Mouse (Mus musculus) kidney, adult 11 months (tissue): ENCODE results near the gene Lcmt2.

ENCODE experiments used
- DNase-seq: peaks from one replicate; pipeline ENCODE4 v3.0.0; 2022

Lcmt2 gene

DNA sequence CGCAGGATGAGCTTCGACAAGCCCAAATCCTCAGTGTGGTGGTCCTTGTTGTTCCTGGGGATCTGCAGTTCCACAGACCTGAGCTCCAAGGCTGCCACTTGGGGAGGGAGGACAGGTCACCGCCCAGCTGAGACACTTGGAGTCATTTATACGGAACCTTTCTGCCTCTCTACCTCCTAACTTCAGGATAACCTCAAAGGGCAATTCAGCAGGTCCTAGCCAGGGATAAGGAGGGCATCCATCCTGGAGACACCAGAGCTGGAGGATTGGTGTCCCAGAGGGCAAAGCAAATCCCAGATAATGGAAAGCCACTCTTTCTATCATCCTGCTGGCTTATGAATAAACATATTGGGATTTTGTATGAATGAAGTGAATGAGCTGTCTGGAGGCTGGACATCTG, 30.8 kb downstream of the Lcmt2 start, which contains the start of gene Tgm7:
Tgm7 (minus strand) TSS at position 101 of the 400 bp plus-strand sequence.
- DNase-seq = no peak

DNA sequence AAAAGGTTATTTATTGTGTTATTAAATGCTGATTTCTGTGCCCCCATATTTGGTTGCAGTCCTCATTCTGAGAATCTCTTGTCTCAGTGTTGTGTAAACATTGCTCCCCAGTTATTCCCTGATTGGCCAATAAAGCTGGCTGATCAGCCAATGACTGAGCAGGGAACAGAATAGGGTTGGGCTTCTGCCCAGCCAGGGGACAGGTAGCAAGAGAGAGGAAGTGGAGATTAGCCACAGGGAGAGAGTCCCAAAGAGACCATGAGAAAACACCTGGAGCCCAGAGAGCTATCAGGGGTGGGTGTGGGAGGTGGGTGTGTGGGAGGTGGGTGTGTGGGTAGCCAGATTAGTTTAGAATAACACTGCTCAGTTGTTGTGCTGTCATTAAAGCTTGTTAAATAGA, 34.5 kb downstream of the Lcmt2 start:
- DNase-seq = no peak

GRCm38 (mm10) chr2:121102051-121102450, 38.4 kb downstream of the Lcmt2 start:
- DNase-seq = peak; percentile 43

GRCm38 (mm10) chr2:121089751-121090150, 50.7 kb downstream of the Lcmt2 start:
- no peak for DNase-seq

DNA sequence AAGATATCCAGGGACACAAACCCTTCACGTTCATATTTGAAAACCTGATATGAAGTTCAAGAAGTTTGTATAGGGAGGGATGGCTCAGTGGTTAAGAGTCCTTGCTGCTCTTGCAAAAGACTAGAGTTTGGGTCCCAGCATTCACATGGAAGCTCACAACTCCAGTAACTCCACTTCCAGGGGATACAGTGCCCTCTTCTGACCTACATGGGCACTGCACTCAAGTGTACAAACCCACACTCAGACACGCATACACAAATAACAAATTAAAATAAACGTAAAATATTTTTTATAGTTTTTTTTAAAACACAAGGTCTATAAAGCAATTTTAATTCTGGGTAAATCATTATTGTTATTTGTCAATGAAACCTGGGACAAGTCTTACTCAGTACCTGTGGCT, 51.9 kb downstream of the Lcmt2 start:
- no peak for DNase-seq

DNA sequence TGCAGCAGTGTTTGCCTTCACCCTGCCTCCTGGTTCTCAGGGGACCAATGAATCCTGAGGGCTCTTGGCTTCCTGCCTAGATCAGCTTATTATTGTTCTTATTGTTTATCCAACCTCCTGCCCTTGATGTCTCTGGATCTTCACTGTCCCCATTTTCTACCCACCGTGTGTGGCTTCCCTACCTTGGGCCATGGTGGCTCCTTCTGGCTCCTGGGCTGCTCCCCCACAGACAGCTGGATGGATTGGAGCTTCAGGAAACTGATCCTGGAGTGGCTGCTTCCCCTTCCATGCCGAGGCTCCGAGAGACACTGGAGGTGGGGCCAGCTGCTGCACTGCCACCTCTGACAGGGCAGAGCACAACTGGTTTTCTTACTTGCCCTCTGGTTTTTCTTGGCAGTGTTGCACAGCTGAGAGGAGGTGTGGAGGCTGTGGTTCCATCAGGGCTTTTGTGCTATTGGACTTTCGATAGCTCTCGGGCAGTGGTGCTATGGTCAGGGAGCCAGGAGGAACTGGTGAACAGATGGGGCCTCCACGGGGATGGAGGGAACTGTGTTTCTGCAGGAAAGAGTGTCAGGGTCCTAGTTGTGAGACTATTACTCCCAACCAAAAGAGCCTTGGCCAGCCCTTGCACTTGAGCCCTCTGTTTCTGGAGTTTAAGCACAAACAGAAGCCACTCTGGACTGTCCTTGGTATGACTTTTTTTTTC, 54.8 kb downstream of the Lcmt2 start, which contains the start of gene Tgm5:
Tgm5 (minus strand) TSS at position 362 of the 706 bp plus-strand sequence.
- no peak for DNase-seq

- no peak for DNase-seq
Measured at GRCm38 (mm10) chr2:121082626-121083025, 57.8 kb downstream of the Lcmt2 start.
